Mouse (Mus musculus) ES-E14 (cell line): Measurements from ENCODE around the gene Arhgap31.

Experiments used
- CHD2 ChIP-seq: IDR thresholded peaks from 2 replicates; pipeline ENCODE4 v1.6.1; 2014; ENCODE audit warnings: mild to moderate bottlenecking, low read depth, low read length, inconsistent platforms
- MAFK ChIP-seq: IDR thresholded peaks from 2 replicates; pipeline ENCODE4 v1.6.1; 2014; ENCODE audit warnings: mild to moderate bottlenecking, low read depth, low read length, inconsistent platforms; ENCODE audit not compliant: insufficient read depth

DNA sequence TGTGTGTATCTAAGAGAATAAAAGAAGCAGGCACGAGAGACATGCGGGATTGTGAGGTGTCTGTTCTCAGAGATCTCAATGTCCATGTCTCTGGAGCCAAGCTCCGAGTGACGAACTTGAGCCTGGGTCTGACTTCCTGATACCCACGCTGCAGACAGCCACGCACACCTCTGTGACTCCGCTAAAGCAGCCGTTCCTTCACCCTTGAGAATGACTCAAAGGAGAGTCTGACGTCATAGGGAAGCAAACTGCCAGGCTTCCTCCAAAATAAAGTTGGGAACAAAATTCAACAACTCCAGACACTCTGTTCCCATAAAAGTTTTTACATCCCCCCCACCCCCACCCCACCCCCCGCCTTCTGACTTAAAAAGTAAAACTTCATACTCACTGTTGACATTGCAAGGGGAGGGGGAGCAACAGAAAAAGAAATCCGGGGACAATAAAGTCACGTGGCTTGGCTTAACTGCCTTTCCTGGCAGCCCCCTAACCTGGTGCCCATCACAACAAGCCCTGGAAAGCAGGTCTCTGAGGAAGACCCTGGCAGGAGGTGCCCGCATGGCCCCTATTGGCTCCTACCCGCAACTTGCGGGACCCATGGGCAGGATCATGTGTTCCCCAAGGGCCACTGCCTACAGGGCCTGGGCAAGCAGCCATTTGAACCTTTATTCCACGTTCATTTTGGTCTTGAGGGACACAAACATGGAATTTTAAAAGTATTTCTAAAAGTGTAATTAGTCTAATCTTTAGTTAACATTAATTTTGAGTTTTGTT lies 12.5 kb downstream of the Arhgap31 start:
- TF ChIP-seq MAFK (no peak), CHD2 (no peak)
